ENCODE assay signal across 18 mouse cellular contexts in the genomic region with DNA sequence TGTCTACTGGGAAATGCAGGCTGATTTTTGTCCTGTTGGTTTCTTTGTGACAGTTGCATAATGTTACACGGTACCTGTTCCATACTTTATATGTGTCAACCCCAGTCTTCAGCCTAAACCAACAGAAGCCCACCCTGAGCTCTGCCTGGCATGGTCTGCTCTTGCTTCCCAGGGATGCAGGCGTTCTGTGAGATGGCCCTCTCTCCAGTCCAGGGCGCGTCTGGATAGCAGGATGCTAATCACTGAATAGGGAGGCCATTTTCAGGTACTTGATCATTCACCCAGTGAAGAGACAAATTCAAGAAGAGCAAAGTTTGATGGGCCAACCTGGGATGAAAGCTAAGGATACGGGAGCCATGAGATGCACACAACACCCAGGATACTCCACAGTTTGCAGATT. TPM values are rescaled to one million over a fixed set of nuclear protein-coding genes. Genes with fewer than 3 reads are reported as not detected.
"Had no signal": no experiment of that assay in that cellular context is flagged by ENCODE, and none has a peak within 500 bp of the region (broad histone marks: within the 10 kb centered on the region; RNA-seq: fewer than 3 reads in every experiment).

No protein-coding gene starts in this region.

- H3K36me3 ChIP-seq: neural tube, embryonic 12.5 days; neural tube, embryonic 13.5 days; neural tube, embryonic 15.5 days; stomach, embryonic 15.5 days had no signal

- H3K27me3 ChIP-seq: neural tube, embryonic 12.5 days; neural tube, embryonic 13.5 days; neural tube, embryonic 15.5 days; stomach, embryonic 15.5 days had no signal

- H3K27ac ChIP-seq: neural tube, embryonic 12.5 days; neural tube, embryonic 13.5 days; neural tube, embryonic 15.5 days; stomach, embryonic 15.5 days; stomach, postnatal 0 days had no signal

- H3K4me1 ChIP-seq: stomach, embryonic 15.5 days had no signal

- H3K9me3 ChIP-seq: neural tube, embryonic 12.5 days; neural tube, embryonic 13.5 days; neural tube, embryonic 15.5 days; stomach, embryonic 15.5 days had no signal

- H3K4me3 ChIP-seq: neural tube, embryonic 12.5 days; neural tube, embryonic 13.5 days; neural tube, embryonic 15.5 days; stomach, embryonic 15.5 days had no signal

- DNase-seq: retina, postnatal 1 day; right cerebral cortex, adult 18-20 months; right cerebral cortex, postnatal 14 days; right cerebral cortex, postnatal 25 days; right cerebral cortex, postnatal 4 days; spleen, adult 18-20 months; thymus, adult 18-20 months; thymus, adult 2 months; thymus, postnatal 14 days; thymus, postnatal 25 days; thymus, postnatal 36 days; thymus, postnatal 4 days had no signal

RNA-seq across cellular contexts. Expression of a gene that starts 37.0 kb away (rescaled TPM):
- total RNA-seq: neutrophil, adult 5-6 weeks had no signal
